Mouse (Mus musculus) MN1 (cell line): ENCODE results near the gene Gm20671.
"Not testable (repeated sequence)": the region's sequence is repeated elsewhere in the genome, so short reads cannot be mapped to it uniquely, and the experiment has no call there.

Experiments used
- DNase-seq: peaks from one replicate; pipeline ENCODE4 v3.0.0-alpha.2; 2016; ENCODE audit warnings: low spot score

Gene Gm20671

GRCm38 (mm10) chr5:32785313-32785915 is 41.5 kb downstream of the Gm20671 start, which contains the start of gene Pisd:
Gene Pisd, minus strand, starts transcription at chr5:32785646.
- peak; percentile 97 for DNase-seq

- no peak for DNase-seq
Observed at GRCm38 (mm10) chr5:32784726-32785125, 42.2 kb downstream of the Gm20671 start.

DNA sequence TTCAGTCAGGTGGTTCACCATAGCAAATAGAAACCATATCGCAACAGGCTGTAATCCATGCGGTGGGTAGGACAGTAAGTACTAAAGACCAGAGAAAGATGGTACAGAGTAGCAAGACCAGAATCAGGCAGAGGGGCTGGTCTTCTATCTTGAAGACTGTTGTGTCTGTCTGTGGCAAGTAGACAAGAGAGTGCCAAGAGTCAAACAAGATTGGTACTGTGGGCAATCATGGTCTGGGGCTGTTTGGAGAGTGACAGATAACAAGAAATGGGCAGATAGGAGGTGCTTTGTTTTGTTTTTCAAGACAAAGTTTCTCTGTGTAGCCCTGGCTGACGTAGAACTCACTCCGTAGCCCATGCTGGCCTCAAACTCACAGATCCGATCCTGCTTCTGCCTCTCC is 45.3 kb downstream of the Gm20671 start:
- DNase-seq, result no peak

GRCm38 (mm10) chr5:32778168-32778567 is 48.7 kb downstream of the Gm20671 start:
- DNase-seq, result no peak

GRCm38 (mm10) chr5:32772361-32772760 is 54.5 kb downstream of the Gm20671 start:
- no peak for DNase-seq

GRCm38 (mm10) chr5:32767636-32768373 is 59.1 kb downstream of the Gm20671 start:
- DNase-seq, result peak; percentile 58

DNA sequence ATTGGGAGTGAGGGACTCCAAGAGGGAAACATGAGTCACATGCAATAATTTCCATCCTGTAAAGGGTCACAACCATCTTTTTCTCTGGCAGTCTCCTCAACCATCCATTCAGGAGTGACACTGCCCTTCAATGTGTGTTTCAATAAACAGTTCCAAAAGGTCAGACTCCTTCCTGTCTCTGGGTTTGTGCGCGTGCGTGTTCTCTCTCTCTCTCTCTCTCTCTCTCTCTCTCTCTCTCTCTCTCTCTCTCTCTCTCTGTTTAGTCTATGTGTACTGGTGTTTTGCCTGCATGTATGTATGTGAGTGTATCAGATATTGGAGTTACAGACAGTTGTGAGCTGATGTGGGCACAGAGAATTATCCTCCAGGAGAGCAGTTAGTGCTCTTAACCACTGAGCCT is 59.9 kb downstream of the Gm20671 start:
- DNase-seq, result no peak

GRCm38 (mm10) chr5:32761566-32762140 is 65.3 kb downstream of the Gm20671 start:
- peak; percentile 61 for DNase-seq

GRCm38 (mm10) chr5:32760787-32761186 is 66.1 kb downstream of the Gm20671 start:
- no peak for DNase-seq

DNA sequence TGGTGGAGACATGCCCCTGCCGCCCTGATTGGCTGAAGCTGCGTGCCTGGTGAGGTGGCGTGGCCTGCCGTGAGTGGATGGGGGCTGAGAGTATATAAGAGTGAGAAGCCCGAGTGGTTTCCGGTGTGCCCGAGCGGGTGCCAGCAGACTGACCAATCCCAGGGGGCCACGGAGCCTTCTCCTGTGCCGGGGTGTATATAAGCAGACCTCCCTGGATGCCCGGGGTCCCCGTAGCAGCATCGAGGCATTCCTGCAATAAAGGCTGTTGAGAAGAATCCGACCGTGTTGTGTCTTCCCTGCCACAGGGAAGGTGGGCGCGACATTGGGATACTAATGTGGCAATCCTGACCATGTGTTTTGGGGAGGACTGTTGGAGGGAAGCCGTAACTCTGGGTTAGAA is 66.6 kb downstream of the Gm20671 start:
- DNase-seq, result not testable (repeated sequence)

DNA sequence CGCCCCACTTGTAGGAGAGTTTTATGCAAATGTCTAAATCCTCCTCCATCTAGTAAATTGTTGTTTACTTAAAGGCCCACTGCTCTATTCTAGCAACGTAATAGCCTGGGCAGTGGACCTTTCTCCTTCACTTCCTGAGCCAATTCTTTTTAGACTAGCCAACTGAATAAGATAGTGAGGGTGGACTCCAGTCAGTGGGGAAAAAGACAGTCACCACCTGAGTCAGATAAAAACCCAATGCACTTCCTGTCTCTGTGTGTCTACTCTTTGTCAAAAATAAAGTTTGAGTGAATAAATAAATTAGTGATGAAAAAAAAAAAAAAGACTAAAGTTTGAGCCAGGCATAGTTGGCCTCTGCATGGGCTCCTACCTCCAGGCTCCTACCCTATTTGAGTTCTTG is 67.2 kb downstream of the Gm20671 start:
- no peak for DNase-seq

- no peak for DNase-seq
Observed at GRCm38 (mm10) chr5:32756141-32756540, 70.8 kb downstream of the Gm20671 start.

GRCm38 (mm10) chr5:32751736-32752135 is 75.2 kb downstream of the Gm20671 start:
- DNase-seq, result peak; percentile 38

DNA sequence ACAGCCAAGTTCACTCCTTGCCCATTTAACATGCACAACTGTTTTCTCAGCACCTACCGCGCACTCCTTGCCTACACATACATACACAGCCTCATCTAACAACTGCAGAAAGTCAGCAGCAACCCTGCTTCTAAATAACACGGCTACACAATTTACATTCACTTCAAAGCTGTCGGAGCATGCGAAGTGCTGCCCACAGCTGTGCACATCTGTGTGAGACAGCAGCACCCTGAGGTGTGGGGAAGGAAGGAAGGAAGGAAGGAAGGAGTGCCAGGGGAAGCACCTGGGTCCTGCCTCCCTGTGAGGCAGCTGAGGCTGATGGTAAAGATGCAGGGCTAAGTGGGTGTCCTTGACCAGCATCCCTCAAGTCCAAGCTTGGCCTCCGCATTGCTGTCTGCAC is 78.0 kb downstream of the Gm20671 start:
- DNase-seq, result no peak

DNA sequence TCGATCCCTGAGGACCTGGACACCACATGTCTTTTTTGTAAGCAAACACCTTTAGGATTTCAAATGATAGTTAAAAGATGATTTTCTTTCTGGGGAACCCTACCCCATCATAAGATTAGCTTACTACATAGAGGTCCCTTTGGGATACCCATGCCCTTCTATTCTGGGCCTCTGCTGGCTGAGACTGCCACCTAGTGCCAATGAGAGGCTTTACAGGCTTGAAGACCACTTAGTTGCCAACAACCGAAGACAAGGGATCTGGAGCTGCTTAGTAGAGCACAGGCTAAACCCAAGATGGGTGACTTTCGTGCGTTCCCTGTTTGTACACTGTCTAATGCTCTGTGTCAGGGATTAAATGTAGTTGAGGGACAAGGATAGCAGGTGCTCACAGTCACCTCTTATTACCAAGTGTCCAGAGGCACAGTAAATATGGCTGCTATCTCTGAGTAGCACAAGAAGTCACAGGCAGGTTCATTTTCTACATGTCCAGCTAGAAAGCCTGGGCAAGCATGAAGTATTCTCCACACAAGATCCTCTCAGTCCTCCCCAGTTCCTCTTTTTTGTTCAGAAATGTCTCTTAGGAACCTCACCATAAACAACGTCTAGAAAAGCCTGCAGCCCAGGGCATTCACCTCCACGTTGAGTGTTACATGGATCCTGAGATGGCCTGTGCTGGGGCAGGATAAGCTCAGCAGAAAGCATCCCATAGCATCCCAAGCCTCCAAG is 79.1 kb downstream of the Gm20671 start:
- peak; percentile 72 for DNase-seq

- peak; percentile 79 for DNase-seq
Observed at GRCm38 (mm10) chr5:32745705-32746655, 80.9 kb downstream of the Gm20671 start.

DNA sequence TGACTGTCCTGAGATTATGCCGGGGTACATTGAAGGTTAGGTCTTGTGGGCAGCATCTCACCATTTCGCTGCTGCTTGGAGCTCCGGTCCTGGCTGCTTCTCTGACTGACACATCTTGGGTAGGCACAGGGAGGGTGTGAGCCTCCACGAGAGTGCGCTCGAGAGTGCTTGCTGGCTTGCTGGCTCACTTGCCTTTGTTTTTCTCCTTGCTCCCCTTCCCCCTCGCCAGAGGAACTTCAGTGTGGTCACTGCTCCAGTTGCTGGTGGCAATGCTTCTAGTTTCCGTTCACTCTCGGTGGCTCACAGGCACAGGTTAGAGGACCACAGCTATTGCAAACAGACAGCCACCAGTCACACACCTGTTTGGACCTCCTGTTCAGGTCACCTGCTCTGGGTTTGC is 84.8 kb downstream of the Gm20671 start:
- no peak for DNase-seq

GRCm38 (mm10) chr5:32741377-32741776 is 85.5 kb downstream of the Gm20671 start:
- DNase-seq, result not testable (repeated sequence)

GRCm38 (mm10) chr5:32740850-32741249 is 86.1 kb downstream of the Gm20671 start:
- DNase-seq, result not testable (repeated sequence)

GRCm38 (mm10) chr5:32740138-32740537 is 86.8 kb downstream of the Gm20671 start:
- DNase-seq, result no peak

DNA sequence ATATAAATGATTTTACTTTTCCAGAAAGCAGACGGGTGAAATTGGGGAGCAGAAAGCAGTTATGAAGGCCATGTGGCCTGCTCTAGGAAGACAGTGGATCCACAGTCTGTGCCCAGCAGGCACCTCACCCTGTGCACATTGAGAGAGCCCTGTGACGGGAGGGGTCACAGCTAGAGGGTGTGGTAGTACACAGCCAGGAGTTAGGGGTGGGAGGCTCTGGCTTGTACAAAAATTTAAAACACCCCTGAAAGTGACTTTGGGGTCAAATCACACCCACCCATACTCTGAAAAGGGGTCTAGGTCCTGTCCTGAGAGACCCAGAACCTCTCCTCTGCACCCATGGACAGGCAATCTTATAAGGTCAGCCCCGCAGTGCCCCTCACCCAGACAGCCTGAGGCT is 90.1 kb downstream of the Gm20671 start:
- DNase-seq, result not testable (repeated sequence)
